Mouse (Mus musculus): ENCODE data around the gene Clstn2.
A peak's percentile ranks its signal among the peaks of the same experiment; 100 is the strongest.

Gene Clstn2

DNA sequence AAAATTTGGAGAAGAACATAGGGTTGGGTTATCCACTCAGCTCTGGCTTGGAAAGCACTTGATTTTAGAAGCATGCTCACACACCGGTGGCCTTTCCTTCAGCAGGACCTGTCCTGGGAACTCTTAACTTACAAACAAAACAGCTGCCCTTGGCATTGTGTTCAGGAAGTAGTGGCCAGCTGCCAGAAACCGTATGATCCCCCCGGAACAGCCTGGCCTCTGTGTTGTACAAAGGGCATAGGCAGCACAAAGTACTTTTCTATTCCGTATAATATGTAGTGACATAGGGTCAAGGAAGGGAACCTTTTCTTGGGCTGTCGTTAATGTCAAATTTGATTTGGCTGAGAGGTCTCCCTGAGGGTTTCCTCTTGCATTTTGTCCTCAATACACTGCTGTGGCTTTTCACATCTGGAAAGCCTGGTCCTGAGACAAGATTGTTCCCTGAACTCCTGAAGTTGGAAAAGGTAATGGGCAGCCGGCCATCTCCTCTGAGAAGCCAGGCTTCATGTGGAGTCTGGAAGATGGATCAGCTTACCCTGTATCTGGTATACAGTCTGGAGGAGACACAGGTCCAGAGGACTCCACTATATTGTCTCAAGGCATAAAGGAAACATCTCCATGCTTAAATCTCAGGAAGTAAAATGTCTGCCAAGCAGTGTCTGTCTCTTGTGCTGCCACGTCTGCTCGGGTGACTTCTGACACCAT, 494.8 kb downstream of the Clstn2 start:
- no peak for DNase-seq

DNA sequence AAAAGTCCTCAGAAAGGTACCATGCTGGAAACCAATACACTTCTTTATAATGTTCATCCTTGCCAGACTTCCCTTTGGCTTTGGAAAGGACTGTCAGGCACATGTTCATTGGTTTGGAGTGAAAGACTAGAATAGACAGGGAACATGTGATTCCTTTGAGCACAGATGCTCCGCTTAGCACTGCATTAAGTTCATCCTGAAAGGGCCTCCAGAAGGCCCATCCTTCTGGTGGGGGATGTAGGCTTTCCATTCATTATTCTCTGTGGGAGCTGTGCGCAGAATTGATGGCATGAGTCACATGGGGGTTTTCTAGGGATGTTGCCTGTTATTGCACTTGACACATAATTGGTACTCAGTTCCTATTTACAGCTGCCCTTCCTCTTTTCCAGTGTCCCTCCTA, 498.8 kb downstream of the Clstn2 start:
- DNase-seq: no peak

DNA sequence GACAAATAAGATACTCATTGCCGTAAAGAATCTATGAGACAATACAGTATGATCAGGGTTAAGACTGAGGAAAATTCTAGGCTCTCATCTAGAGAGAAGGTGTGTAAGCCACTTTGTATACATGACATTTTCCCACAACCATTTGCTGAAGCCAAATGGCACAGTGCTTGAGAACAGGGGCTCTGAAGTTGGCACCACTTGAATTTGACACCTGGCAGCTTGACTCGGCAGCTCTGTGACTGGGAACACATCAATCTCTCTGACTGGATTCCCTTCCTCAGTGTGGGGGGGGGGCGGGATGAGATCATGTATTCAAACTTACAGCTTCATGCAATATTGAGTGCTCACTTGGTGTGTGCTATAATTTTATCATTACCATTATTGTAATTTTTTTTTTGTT, 499.7 kb downstream of the Clstn2 start:
- DNase-seq: no peak

DNA sequence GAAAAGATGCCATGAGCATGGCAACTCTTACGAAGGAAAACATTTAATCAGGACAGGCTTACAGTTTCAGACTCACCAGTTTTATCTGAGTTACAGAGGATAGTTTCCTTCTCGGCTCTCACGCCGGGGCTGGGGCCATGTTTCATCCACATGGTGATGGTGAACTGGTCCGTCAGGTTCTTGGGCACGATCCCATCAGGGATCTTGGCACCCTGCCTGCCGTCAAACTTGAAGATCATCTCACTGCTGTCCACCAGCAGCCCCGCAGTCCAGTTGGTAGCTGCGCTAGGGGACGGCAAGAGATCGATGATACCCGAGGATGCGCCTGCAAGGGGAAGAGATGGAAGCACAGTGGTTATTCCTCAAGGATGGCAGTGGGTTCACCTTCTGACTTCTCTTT, 500.4 kb downstream of the Clstn2 start:
- no peak for DNase-seq

DNA sequence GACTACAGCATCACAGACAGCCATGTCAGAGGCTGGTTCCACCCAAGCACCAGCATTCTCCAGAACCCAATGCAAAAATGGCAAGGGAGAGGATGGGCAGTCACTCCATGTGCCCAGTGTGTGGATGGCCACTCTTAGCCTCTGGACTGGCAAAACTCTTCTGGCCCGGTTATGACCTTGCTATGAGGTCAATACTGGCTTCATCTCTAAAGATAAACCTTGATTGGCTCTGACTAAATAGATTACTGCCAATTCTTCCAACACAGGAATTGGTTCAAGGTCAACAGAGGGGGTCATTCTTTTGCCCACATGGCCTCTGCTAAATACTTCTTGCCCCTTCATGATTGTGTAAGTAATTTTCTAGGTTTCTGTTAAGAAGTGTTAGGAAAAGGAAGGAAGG, 505.1 kb downstream of the Clstn2 start:
- DNase-seq: no peak

DNA sequence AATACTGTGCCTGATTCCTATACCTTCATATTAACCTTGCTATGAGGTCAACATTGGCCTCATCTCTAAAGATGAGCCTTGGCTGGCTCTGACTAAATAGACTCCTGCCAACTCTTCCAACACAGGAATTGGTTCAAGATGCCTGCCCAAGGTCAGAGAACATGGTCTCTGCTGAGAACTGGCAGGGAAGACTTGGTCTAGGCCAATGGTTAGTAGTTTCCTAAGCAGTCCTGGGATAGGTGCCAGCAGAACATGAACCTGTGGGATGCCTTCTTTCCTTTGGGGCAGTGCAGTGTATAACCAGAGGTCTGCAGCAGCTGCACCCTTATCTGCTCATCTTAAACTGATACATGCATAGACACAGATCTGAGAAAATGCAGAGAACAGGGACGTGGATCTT, 505.7 kb downstream of the Clstn2 start:
- DNase-seq: no peak

DNA sequence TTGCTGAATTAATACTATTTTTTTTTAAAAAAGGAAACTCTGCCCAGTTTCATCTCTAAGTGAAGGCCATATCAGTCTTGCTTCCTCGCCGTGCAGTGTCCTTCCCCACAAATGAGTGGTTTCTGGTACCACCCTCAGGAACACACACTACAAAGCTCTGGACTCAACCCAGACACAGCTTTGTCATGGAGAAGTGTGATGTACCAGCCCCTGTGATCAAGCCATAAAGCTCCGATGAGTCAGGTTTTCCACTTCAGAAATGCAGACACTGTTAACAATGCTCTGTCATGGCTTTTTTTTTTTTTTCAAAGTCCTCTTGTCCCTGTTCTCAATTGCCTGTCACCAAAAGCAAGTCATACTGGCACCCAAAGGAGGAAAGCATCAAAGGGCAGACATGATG, 507.4 kb downstream of the Clstn2 start:
- no peak for DNase-seq

DNA sequence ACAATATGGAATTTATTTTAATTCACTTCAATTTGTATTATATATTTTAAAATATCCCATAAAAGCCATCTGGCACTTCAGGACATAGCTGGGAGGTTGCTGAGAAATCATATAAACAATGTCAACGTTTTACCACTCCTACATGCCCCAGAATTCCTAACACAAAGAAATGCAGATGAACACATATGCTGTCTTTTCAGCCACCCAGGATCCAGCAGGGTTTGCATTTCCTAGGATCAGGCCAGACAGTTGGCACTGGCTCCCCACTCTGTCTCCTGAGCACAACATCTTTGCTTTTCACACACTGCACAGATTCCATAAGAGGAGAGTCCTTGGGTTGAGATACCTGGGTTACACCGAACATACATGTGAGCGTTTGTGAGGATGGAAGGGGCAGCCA, 508.1 kb downstream of the Clstn2 start:
- no peak for DNase-seq

DNA sequence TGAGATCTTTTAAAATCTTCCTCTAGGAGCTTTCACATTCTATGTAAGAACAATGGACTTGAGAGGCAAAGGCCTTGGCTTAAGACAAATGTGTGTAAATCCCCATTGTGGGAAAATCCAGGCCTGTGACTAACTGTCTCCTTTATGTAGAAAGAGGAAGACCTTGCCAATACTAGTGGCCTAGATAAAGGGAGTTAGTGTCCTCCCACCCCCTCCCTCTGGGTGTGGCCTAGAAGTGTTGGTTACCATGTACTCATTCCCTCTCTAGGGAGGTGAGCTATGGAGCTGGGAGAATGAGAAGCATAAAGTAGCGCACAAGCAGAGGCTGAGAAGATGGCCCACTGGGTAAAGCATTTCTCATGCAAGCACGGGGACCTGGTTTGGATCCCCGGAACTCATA, 512.2 kb downstream of the Clstn2 start:
- DNase-seq: no peak

DNA sequence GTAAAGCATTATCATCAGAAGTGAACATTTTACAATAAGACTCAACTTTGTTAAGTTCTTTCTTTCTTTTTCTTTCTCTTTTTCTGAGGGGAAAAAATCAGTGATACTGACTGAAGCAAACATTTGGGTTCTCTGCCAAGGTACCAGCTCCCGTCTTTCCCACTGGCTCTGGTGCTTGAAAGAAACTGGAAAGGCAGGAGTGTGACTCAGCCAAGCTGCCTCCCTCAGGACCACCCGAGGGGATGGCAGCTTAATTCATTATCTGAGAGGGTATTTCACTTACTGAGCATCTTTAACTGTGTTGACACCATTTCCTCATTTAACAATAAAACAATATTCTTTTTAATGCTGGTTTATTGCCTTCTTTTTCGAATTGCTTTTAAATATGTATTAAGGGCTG, 516.0 kb downstream of the Clstn2 start:
- no peak for DNase-seq

DNA sequence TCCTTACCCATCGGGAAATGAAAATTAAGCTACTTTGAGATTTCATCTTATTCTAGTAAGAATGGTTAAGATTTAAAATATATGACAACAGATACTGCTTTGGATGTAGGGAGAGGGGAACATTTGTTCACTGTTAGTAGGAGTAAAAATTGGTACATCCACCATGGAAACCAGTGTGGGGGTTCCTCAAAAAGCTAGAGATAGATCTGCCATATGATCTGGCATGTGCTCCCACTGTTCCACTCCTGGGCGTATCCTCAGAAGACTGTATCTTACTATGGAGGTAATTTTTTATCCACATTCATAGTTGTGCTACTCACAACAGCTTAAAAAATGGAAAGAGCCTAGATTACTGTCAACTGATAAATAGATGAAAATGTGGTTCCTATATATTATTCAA, 518.3 kb downstream of the Clstn2 start:
- no peak for DNase-seq

DNA sequence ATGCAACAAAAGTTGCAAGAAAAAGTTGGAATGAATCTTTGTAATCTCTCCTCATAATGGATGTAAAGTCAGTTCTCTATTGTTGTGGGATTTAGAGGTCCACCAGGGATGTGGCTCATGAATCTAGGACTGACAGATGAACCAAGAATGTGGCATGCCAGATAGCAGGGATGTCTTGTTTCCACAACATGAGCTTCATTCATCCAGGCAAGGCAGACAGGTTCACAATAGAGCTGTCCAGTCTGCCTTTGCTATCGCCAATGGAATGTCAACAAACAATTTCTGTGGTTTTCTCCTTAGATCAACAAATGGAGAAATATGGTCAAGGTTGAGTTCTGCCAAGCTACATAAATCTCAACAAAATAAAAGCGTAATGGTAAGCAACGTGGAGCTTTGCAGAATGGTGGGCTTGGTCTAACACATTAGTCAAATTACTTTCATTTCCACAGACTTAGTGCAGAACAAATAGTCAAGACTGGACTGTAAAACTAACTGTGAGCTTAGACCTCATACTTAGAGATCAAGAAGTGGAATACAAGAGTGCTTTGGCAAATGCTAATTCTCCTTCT, 520.6 kb downstream of the Clstn2 start:
- DNase-seq: peak; percentile 16

DNA sequence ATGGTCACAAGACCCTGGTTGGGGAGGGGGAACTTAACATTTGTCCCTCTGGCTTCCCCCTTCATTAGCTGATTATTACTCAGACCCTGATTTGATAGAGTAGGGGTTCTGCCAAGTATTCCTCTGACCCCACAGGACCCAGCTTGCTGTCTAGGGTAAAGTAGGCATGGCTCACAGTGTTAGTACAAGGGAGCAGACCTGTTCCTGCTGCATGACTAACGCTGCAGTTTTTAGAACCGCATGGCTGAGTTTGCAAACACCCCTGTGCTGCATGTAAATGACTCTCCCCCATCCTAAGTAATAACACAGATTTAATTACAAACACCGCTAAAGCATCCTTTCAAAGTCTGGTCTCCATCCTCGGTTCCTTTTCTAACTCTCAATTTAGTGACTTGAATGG, 531.6 kb downstream of the Clstn2 start:
- DNase-seq: no peak

DNA sequence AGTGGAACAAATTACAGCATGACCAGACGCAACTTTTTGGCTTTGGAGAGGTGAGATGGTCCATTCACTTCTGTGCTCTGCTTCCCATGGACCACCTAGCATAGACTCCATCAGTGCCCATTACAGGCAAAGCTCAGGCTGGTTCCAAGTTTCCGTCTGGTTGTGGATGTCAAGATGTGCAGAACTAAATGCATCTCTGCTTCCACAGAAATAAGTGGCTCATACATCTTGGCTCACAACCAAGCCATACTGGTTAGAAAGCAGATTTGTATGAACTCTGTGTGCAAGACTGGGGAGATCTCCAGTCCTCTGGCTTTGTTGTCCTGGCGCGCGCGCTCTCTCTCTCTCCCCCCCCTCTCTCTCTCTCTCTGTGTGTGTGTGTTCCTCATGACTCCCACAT, 537.9 kb downstream of the Clstn2 start:
- DNase-seq: no peak

DNA sequence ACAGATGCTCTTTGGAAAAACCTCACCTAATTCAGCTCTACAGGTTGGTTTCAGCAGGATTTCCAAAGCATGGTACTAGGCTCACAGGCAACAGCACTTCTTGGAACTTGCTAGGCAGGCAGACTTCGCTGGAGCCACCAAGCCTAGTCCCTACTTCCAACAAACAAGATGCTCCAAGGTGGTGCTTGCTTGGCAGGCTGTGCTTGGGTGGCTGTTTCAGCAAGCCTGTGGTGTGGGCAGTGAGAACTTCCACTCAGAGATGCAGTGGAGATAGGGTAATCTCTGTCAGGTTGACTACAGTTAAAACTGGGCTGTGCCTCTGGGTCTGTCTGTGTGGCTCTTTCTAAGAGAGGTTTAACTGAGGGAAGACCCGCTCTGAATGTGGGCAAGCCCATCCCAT, 541.4 kb downstream of the Clstn2 start:
- no peak for DNase-seq

DNA sequence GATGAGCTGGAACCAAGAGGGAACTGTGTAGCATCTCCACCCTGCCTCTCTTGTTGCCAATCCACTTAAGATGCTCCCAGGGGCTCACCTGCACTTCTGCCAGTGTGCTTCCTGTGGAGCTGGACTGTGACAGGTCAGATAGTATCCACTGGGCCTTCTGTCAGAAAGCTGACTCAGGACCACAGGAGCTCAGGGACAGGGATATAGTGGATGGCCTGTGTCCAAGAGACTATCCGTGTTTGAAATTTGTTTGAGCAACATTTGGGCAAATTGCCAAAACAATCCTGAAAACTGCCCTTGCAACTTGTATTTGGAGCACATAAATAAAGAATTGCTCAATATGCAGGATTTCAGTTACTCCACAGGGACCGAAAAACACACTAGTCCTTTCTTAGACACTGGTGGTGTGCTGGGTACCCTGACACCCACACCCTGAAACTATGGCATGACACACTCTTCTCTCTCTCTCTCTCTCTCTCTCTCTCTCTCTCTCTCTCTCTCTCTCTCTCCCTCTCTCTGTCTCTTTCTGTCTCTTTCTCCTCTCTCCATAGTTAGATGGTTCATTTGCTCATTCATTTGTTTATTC, 542.3 kb downstream of the Clstn2 start:
- peak; percentile 7 for DNase-seq

DNA sequence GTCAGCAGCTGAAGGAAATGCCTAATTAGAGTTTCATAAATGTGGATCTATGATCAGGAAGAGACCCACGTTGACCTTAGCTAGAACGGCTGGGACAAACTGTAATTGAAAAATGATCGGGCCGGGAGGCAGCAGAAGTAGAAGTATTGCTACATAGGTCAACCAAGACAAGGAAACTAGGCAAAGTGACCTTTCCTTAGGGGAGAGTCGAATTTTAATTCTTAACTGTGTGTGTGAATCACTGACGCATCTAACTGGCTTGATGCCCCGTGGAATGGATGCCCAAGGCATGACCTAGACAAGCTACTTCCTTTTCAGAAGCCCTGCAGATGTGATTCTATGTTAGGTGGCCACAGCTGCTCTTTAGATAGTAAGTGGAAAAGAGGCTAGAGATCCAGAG, 546.2 kb downstream of the Clstn2 start:
- DNase-seq: peak; percentile 5

DNA sequence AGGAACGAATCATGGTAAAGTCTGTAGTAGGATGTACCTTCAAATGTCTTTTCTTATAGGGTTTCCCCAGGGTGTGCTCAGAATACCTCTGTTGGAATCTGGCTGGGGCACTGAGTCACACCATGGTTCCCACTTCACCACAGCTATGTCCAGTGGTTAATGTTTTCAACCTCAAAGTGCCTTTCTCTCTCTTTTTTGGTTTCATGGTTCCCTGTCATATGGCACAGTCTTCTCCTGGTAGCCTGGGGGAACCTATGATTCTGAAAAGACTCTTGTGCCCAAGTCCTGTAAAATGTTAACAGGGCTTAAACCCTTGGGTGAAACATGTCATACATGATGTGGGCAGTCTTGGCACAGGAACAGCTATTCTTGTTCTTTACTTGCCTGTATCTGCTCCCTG, 551.8 kb downstream of the Clstn2 start:
- DNase-seq: no peak

DNA sequence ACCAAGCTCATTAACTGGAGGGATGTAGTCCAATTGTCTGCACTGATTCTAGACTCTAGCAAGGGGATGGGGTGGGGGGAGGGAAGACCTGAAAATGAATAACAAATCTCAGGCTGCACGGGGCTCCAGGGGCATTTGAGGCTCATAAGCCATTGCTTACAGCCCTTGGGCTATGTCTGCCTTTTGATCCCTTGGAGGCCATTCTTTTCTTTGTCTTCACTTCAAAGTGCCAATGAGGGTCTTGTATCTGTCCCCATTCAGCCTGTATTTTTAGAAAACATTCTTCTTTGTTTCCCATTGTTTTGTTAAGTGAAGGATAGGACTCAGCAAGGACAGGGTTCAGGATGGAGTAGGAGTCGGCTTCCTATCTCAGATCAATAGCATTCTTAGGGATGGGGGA, 556.0 kb downstream of the Clstn2 start:
- DNase-seq: no peak

DNA sequence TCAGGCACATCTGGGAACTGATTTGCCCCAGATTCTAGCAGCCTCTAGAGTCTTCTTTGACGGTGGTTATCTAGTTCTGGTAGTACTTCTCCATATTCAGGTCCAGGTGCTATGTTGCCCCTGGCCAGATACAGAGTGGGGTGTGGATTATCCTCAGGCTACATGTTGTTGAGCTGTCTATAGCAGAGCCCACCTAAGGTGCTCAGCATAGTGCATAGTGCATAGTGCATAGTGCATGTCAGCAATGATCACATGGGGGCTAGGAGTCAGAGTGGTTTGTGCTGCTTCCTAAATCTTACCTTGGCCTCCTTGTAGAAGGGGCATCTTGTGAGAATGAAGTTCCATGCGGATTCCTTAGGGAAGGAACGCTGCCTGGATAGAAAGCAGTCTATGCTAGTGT, 556.5 kb downstream of the Clstn2 start:
- DNase-seq: no peak

DNA sequence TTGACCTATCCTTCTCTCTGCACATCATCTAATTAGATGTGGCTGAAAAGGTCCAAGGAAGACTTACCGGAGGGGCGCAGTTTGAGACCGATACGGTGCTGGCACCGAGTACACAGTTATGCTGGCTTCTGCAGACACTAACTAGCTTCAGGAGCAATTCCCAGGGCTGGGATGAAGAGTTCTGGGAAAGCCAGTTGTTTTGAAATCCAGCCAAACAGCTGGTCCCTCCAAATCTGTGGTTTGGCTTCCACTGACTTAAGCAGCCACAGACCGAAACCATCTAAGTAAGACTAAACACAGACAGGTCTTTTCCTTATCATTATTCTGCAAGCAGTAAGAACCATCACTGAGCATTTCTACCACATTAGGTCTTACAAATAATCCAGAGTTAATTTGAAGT, 558.1 kb downstream of the Clstn2 start:
- no peak for DNase-seq

DNA sequence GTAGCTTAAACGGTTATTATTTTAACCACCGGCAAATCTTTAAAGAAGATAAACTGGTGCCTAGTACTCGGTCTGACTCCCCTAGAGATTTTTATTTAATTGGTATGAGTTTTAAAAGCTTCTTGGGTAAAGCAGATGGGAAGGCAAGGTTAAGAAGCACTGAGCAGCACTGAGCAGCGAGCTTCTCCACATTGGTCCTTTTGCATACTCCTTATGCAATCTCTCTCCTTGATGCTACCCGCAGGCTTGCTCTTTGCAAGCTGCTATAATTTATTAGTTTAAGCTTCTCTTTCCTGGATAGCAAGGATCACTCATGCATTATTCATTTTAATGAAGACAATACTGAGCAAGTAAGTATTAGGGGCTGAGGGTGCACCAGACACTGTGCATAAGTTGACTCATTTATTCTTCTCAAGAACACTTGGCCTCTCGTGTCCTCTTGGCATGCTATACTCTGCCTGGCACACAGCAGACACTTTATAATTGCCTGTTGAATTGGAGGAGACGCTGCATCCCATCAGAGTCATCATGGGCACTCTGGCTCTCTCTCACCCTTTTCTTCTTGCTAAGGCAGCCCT, 561.9 kb downstream of the Clstn2 start:
- no peak for DNase-seq

DNA sequence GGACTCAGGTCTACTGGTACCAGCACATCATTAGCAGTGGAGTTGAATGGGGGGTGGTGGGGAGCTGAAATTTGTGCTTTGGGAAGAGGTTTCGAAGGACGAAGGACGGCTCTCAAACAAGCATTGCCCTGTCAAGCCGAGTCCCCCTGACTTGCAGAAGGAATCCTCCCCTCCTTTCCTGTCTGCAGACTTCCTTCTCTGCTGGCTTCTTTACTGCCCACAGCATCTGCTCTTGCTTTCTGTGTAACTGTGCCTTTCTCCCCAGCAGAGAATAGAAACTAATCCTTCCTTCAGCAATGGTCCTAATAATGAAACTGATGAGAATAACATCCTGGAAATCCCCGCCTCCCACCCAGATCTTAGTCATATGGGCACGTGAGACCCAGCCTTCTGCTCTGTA, 572.5 kb downstream of the Clstn2 start:
- no peak for DNase-seq

DNA sequence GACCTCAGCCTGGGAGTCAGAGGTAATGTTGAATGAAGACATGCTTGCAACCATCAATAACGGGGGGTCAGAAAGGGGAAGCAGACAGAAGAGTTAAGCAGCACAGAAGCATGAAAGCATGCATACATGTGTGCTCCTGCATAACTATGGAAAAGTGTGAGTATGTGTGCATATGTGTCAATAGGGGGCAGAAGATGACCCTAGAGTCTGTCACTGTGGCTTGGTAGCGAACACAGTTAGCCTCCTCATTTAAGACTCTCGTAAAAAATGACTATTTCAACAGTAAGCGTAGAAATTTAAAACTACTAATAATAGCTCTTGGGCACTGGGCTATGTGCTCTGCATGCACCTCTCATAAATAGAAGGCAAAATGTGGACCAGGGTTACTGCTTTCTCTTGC, 573.2 kb downstream of the Clstn2 start:
- DNase-seq: peak; percentile 3
